Mouse (Mus musculus) right cerebral cortex, adult 18-20 months (tissue): ENCODE measurements around the gene Rsph9.

ENCODE experiments used
- DNase-seq: peaks from one replicate; pipeline ENCODE4 v3.0.0; 2022; ENCODE audit warnings: mixed read lengths

Rsph9 gene

DNA sequence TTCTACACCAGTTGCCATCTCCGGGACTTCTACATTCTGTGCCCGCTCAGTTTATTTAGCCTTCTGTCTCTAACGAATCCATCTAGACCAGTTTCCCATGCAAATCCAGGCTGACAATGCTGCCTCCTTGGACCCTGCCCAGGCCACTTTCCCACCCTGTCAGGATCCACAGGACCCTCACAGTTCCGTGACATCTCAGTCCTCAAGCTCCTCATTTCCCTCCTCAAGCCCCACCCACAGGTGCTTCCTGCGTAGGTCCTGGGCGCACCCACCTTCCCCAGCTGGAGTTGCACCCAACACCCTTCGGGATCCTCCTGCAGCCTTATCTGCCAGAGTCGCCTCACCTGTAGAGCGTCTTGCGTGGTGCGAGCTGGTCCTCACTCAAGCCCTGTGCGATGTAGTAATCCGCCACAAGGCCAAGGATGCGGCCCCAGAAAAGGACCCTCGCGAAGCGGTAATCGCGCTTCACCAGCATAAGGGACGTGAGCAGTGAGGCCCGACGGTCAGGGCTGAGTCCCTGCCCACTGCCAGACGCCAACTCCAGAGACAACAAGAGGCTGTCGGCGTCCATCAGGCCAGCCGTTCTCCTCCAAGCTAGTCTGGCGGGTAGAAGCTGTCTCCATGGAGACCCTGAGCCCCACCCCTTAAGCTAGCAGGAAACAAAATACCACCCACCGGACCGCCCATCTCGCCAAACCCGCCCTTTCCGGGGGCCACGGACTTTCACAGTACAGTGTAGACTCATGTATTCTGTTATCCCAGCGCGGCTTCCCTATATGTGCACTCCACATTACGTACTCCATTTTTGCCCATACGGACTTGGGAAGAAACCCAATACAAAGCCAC is at the start of gene Rsph9:
Gene Rsph9, minus strand, starts transcription at position 639 of the 846 bp plus-strand sequence.
- DNase-seq, result peak; percentile 83

DNA sequence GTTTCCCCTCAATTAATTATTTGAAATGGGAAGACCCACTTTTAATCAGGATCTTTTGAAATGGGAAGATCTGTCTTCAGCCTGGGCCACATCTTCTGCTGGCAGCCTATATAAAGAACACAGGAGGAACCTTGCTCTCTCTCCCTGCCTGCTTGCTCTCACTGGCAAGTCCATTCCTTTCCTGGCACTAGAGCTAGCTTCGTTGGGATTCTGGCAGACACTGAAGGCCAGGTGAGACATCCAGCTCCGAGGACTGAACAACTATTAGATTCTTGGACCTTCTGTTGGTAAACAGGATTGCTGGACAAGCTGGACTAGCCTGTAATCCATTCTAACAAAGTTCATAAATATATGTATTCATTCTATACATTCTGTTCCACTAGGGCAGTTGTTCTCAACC is 44.8 kb upstream of the Rsph9 start:
- no peak for DNase-seq

DNA sequence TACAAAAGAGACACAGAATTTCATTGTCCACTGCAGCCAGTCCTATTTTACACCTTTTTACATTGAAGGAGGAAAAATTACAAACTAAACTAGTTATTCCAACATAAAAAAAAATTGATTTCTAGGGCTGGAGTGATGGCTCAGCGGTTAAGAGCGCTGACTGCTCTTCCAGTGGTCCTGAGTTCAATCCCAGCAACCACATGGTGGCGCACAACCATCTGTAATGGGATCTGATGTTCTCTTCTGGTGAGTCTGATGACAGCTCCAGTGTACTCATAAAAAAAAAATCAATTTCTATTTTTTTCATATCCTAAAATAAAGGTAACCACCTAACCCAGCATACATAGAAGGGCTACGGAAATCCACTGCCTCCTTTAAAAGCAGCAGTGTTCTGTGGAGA is 38.3 kb upstream of the Rsph9 start:
- no peak for DNase-seq

DNA sequence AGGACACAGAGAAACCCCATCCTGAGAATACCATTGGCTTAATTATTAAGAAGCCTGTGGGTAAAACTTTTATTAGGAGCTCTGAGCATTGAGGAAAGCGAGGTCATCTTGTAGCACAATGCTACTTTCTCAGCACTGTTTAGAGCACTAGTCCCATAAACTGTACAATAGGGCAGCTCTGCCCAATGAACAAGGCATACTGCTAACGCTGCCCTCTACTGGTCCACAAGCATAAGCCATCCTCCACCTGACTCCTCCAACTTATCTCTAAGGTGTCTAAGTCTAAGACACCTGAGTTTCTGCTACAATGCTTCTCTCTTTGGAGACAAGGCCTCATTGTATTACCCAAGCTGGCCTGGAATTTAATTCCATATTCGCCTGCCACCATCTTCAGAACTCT is 26.5 kb upstream of the Rsph9 start:
- DNase-seq, result no peak

DNA sequence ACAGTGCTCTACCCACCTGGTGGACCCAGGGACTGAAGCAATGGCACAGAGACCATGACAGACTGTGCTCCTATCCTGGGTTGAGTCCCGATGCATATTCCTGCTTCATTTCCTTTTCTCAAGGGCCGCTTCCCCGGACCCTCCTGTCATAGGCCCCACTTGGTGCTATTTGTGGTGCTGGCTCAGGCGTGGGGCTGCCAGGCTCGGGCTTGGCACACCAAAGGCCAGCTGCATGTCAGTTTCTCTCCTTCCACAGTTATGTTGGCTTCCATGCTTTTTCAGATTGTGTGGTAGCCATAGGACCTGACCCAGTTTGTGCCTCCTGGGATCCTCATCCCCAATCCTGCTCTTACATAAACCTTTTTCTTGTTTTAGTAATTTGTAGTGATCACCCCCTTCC is 24.8 kb upstream of the Rsph9 start:
- DNase-seq, result no peak

DNA sequence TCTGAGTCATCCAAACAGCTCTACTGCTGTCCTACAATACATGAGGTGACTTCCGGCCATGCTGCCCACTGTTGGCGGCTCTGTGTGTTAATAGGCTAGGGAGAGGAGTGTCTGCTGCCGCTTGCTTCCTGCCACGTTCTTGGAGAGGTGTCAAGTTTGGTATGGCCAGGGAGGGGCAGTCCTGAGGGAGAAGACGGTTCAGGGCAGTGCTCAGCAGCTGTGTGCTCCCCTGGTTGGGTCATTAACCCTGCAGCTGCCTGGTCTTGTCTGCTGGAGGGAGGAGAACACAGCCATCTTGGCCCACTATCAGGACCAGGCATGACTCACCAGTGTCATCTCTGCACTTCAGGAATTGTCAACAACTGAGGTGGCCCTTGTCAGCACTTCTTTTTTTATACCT is 24.3 kb upstream of the Rsph9 start:
- DNase-seq, result no peak

DNA sequence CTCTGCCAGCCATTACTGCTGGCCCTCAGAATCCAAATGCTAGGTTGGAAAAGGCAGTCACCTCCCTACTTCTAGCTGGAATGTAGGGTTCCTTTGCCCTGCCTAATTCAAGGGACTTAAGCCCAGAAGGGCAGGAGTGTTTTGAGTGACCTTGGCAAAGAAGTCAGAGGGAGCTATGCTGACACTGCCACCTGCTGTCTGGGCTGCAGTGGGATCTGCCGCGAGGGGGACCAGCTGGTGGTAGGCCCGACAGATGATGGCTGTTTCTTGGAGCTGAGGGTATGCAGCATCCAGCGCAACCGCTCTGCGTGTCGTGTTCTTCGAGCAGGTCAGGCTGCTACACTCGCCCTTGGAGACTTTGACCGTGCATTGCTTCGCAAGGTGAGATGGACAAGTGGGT is 23.0 kb upstream of the Rsph9 start:
- no peak for DNase-seq

DNA sequence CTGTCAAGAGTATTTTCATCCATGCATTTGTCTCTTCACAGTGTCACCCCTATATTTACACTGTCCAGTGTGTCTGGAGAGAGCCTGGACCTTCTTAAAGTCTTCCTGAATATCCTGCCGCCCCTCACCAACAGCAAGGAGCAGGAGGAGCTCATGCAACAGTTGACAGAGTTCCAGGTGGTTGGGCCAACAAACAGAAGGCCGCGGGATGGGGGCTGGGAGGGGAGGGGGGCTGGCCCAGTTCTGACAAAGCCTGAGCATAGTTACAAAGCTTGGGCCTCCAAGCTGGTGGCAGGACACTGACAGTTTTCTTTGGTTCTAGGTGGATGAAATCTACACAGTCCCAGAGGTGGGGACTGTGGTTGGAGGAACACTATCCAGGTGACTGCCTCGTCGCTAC is 22.3 kb upstream of the Rsph9 start:
- DNase-seq, result no peak

DNA sequence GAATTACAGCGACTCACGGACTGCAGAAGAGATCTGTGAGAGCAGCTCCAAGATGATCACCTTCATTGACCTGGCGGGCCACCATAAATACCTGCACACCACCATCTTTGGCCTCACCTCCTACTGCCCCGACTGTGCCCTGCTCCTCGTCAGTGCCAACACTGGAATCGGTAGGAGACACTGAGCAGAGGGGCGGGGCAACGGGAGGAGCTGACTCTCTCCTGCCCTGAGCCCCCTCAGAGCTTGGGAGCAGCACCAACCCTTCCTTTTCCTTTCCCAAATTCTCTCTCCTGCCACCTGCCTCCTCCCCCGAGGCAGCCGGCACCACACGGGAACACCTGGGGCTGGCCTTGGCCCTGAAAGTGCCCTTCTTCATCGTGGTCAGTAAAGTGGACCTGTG is 21.4 kb upstream of the Rsph9 start:
- DNase-seq, result no peak

DNA sequence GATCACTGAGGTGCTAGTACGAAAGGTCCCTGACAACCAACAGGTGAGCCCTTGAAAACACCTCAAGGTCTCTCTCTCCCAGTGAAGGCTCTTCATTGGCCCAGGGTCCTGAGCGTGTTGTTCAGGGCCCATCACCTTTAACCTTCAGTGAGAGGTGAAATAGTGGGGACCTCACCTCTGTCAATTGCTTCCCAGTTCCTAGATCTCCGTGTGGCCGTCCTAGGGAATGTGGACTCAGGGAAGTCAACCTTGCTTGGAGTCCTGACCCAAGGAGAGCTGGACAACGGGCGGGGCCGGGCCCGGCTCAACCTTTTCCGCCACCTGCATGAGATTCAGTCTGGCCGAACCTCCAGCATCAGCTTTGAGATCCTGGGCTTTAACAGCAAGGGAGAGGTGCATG is 20.8 kb upstream of the Rsph9 start:
- no peak for DNase-seq

DNA sequence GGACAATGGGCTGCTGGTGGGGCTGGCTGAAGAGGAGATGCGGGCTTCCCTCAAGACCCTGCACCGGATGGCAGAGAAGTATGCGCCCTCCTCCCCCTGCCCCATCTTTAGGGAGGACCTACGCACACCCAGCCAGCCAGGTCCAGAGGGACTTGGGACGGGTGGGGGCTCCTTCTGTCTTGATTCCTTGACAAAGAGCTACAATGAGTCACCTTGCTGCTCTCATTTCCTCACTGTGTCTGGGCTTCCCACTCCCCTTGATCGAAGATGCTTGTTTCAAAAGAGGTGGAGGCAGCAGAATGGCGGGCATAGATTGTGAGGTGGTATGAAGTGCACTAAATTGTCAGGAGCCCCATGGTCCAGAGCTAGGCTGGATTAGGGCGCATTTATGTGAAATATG is 20.3 kb upstream of the Rsph9 start:
- DNase-seq, result no peak

DNA sequence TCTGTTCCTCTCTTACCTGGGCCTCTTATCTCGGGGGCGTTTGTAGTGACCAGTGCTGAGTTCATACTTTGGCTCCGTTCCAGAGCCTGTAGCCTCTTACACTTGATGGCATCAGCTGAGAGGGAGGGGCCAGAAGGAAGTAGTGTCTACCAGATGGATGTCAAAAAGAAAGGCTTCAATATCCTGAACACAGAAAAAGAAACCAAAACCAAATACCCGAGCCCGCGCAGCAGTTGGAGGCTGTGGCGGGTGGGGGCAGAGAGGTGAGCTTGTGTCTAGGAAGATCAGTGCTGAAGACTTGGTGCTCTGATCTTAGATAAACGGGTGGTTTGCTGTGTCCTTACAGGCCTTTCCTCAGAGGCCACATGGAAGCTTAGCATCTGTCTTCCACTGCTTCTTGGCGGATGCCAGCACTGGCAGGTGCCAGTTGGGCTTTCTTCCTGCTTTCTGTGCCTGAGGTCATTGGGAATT is 19.0 kb upstream of the Rsph9 start:
- DNase-seq, result no peak

DNA sequence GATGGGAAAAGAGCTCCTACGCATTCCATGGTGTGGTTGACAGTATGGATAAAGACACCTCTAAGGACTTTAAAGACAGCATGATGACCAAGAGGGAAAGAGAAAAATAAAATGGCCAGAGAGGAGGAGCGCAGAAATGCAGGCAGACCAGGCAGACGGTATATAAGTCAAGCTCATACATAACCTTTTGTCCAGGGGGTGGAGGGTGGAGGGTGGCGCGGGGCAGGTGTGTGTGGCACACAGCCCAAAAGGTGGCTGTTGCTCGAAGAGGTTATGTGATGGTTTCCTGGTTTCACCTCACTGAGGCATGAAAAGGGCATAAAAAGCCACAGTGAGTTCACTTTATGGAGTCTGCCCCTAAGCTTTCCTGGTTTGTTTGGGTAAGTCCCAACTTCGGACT is 18.5 kb upstream of the Rsph9 start:
- DNase-seq, result no peak

DNA sequence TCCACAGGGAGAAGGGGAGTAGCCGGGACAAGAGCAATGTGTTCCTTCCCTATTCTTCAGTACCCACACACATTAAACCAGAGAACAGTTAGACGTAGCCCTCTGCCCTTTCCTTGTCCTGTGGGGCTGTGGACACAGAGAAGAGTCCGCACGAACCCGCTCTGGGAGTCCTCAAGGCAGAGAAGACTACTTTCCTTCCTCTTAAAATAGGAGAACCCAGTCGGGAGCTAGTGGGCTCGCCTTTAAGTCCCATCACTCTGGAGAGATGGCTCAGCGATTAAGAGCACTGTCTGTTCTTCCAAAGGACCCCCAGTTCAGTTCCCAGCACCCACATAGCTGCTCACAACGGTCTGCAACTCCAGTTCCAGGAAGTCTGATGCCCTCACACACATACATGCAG is 17.7 kb upstream of the Rsph9 start:
- DNase-seq, result no peak

DNA sequence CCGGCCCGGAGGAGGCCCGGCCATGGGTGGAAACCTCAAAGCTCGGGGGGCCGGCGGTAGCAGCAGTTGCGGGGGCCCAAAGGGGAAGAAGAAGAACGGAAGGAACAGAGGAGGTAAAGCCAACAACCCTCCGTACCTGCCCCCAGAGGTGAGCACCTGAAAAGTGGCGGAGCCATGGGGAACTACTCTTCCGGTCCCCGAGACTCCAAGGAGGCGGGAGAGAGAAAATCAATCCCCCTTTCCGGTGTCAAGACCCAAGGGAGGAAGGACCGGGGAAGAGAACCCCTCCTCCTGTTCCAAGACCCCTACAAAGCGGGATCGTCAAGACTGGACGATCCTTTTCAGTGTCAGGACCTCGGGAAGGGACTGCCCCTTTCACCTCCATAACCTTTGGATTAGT is 17.2 kb upstream of the Rsph9 start:
- DNase-seq, result no peak

DNA sequence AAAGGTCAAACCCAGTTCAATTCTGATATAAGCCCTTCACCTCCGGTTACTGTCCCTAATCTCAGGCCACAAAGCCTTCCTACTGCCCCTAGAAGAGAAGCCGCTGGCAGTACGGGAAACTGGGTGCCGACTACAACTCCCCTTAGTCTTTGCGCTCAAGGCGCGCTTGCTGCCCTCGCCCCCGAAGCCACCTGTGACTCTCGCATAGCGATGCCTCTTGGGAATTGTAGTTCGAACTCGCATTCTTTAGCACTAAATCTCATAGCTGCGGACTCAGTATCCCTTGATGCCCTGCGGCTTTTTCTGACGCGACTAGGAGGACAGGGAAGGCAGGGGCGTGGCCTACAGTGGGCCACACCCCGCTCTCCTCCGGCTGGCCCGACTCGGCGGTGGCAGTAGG is 16.7 kb upstream of the Rsph9 start, which contains the start of gene Gtpbp2:
Gene Gtpbp2, plus strand, starts transcription at position 347 of the 400 bp plus-strand sequence.
- peak; percentile 99 for DNase-seq

DNA sequence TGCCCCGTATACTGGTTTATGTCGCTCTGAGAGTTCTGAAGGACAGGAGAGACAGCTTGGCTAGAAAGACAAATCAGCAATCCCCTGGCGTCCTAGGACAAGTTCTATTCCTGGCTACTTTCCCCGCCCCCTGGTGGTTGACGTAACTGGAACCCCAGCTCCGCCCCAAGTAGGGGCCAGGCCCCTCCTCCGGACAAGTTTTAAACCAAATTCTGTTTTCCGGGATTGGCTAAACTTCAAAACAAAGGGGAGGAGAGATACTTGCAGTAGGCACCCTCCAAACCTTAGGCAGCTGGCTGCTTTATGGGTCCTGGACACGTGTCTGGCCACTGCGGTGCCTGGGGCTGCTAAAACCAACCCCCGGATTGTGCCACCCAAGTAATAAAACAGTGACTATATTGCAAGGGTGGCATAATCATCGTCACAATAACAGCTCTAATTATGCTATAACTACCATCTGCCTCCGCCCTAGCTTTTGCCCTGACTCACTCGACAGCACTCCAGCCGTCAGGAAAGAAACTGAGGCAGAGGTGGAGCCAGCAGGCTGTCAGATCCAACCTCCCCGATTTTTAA is 16.2 kb upstream of the Rsph9 start:
- DNase-seq, result peak; percentile 89

DNA sequence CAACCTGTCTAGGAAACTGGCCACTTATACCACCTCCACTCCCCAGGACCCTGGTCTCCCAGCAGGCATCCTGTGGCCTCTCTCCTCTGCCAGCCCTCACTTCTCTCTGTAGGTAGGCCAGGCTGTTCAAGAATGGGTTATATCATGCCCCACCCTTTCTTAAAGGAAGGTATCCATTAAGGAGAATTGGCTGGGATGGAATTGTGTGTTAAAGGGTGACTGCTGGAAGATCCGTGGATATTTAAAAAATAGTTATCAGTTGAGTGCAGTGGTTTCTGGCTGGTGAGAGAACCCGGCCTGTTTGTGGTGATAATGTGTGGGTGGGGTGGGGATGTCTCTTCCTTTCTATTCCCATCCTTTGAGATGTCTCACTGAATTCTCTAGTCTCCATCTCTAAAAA is 15.2 kb upstream of the Rsph9 start:
- no peak for DNase-seq

DNA sequence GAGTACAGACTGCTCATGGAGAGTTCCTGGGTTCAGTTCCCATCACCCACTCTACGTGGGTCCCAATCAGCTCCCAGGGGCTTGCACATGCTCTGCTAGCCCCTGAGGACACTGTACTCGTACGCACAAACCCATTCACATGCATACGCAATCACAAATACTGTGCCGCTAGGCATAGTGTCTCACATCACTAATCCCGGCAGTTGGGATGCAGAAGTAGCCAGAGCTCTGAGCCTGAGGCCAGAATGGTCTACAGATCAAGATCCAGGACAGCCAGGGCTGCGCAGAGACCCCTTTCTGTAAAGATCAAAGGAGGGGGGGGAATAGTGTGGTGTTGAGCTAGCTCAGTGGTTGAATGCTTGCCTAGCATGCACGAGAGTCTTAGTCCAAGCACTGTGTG is 13.1 kb upstream of the Rsph9 start:
- no peak for DNase-seq

DNA sequence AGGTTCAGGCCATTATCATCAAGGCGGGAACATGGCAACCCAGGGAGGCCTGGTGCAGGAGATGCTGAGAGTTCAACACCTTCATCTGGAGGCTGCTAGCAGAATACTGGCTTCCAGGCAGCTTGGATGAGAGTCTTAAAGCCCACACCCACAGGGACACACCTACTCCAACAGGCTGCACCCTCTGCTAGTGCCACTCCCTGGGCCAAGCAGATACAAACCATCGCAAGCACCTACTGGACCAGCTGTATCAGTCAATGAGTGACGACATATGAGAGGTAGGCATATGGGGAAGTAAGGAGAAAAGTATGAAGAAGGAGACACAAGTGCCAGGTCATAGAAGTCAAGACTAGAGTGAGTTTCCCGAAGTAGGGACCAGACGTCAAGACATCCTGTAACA is 12.7 kb upstream of the Rsph9 start:
- DNase-seq, result no peak

DNA sequence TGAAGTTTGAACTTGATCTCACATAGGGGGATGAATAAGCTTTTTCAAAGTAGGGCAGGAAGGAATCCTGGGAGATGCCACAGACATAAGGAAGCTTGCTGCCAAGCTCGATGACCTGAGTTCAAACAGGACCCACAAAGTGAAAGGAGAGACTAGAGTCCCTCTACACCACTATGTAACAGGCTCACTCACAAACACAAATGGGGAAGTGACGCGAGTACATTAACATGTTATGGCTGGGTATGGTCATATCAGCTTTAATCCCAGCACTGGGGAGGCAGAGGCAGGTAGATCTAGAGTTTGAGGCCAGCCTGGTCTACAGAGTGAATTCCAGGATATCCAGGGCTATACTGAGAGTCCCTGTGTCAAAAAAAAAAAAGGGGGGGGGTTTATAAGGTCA is 10.3 kb upstream of the Rsph9 start:
- DNase-seq, result no peak

DNA sequence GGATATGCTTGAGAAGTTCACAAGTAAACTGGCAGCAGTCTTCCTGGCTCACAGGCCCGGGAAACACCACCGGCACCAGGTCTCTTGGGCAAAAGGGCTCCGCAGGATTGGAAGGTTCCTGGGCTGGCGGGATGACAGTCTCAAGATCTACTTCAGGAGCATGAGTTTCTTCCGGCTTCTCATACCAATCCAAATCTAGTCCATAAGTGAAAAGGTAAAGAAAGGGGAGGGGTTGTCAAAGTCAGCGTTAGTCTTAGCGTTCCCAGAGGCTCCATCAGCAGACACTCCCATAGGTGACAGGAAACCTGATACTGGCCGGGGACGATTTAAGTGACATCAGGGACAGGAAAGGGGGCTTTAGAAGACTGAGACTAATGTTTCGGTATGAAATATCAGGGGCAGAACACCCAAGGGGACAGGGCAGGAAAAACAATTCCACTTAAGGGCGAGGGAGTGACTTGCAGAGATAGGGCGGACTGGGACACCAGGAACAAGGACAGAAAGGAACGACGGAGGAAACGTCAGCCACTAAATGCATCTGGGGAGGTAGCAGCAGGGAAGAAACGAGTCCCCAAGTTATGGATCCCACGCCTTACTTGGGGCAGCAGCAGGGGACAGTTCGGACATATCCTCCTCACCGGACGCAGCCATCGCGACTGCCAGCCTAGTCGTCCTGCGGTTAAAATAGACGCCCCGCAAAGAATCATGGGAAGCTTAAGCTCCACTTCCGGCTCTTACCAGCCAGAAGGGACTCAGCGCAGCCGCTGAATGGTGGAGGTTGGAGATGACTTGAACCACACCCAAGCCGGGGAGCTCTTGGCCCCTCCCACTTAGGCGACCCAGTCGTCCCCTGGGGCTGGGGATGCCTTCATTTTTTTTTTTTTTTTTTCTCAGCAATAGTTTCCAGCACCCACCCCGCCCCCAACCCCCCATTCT is 9.1 kb upstream of the Rsph9 start, which contains the start of gene Mad2l1bp:
Gene Mad2l1bp, minus strand, starts transcription at position 707 of the 936 bp plus-strand sequence.
- peak; percentile 93 for DNase-seq

DNA sequence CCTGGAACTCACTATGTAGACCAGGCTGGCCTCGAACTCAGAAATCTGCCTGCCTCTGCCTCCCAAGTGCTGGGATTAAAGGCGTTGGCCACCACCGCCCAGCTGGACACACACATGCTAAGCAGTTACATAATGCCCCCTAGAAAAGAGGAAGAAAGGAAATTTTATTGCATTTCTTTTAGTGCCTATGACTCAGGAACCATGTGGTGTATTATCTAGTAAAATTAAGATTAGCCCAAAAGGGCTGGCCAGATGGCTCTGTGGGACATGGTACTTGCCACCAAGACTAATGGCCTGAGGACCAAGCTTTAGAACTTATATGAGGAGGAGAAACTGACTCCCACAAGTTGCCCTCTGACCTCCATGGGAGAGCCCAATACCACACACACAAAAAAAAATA is 4.1 kb downstream of the Rsph9 start:
- DNase-seq, result no peak
